Mouse (Mus musculus) left cerebral cortex, adult 8-10 months (tissue): Measurements from ENCODE around the gene Npw. TPM values are rescaled to one million over a fixed set of nuclear protein-coding genes. Genes with fewer than 3 reads are reported as not detected.
"Not testable (repeated sequence)": the region's sequence is repeated elsewhere in the genome, so short reads cannot be mapped to it uniquely, and the experiment has no call there.

Source experiments
- DNase-seq, 2 experiments: peaks; one replicate each; pipeline ENCODE4 v3.0.0; 2022; ENCODE audit warnings: low spot score in 2 of 2
- total RNA-seq, 4 experiments: library from RNA; stranded (reverse); gene quantifications; 2 replicates each; pipeline ENCODE4 v1.2.4; 2022

Npw gene
- total RNA-seq, 4 experiments from 2014 or later, result 0.63 TPM; not detected in 3

- no peak for DNase-seq
These were observed 13.9 kb upstream of the Npw start for GRCm38 (mm10) chr17:24672141-24672540.

GRCm38 (mm10) chr17:24671346-24671745, 13.1 kb upstream of the Npw start:
- DNase-seq, result no peak

GRCm38 (mm10) chr17:24670246-24670844, 12.1 kb upstream of the Npw start:
- DNase-seq, result no peak

- DNase-seq, result peak; percentile 86 to 91
These were observed 11.4 kb upstream of the Npw start, which contains the start of gene Zfp598 for GRCm38 (mm10) chr17:24669545-24670245. Gene Zfp598 (plus strand): TSS chr17:24669687.

- DNase-seq, result not testable (repeated sequence)
These were observed 10.9 kb upstream of the Npw start for GRCm38 (mm10) chr17:24669214-24669544.

- no peak for DNase-seq
These were observed 9.2 kb upstream of the Npw start for GRCm38 (mm10) chr17:24667416-24667815.

GRCm38 (mm10) chr17:24667011-24667410, 8.8 kb upstream of the Npw start:
- not testable (repeated sequence) for DNase-seq

- no peak for DNase-seq
These were observed 3.3 kb downstream of the Npw start for GRCm38 (mm10) chr17:24654969-24655368.

- no peak for DNase-seq
These were observed 4.1 kb downstream of the Npw start for GRCm38 (mm10) chr17:24653967-24654710.

- no peak for DNase-seq
These were observed 6.4 kb downstream of the Npw start for GRCm38 (mm10) chr17:24651835-24652234.

- no peak for DNase-seq
These were observed 7.5 kb downstream of the Npw start for GRCm38 (mm10) chr17:24650766-24651165.

GRCm38 (mm10) chr17:24650070-24650616, 8.1 kb downstream of the Npw start, which contains the start of gene Slc9a3r2:
Gene Slc9a3r2 (minus strand): TSS chr17:24650327.
- DNase-seq, result no peak

- DNase-seq, result no peak
These were observed 8.6 kb downstream of the Npw start for GRCm38 (mm10) chr17:24649581-24650069.

- DNase-seq, result no peak
These were observed 9.4 kb downstream of the Npw start for GRCm38 (mm10) chr17:24648731-24649377.

GRCm38 (mm10) chr17:24647493-24647892, 10.8 kb downstream of the Npw start:
- DNase-seq, result no peak

GRCm38 (mm10) chr17:24646381-24646780, 11.9 kb downstream of the Npw start:
- DNase-seq, result no peak

- no peak for DNase-seq
These were observed 12.3 kb downstream of the Npw start for GRCm38 (mm10) chr17:24645916-24646315.

- DNase-seq, result no peak
These were observed 13.2 kb downstream of the Npw start for GRCm38 (mm10) chr17:24644875-24645721.

GRCm38 (mm10) chr17:24644030-24644715, 14.1 kb downstream of the Npw start:
- DNase-seq, result no peak
